Mouse (Mus musculus) thymus, adult 2 months (tissue): ENCODE data around the gene Lpcat3.

Experiments
- CTCF ChIP-seq: fragments of 200-500 bp; IDR thresholded peaks from 2 replicates; pipeline ENCODE4 v1.5.1; 2012; ENCODE audit warnings: mild to moderate bottlenecking, control low read depth, low read length, moderate library complexity, borderline replicate concordance; ENCODE audit not compliant: control insufficient read depth, poor library complexity, insufficient read depth; ENCODE audit errors: extremely low read depth
- POLR2A ChIP-seq: fragments of 200-500 bp; IDR thresholded peaks from 2 replicates; pipeline ENCODE4 v1.6.1; 2012; ENCODE audit warnings: mild to moderate bottlenecking, low read length, control low read depth, moderate library complexity; ENCODE audit not compliant: control insufficient read depth, poor library complexity, insufficient read depth; ENCODE audit errors: extremely low read depth

DNA sequence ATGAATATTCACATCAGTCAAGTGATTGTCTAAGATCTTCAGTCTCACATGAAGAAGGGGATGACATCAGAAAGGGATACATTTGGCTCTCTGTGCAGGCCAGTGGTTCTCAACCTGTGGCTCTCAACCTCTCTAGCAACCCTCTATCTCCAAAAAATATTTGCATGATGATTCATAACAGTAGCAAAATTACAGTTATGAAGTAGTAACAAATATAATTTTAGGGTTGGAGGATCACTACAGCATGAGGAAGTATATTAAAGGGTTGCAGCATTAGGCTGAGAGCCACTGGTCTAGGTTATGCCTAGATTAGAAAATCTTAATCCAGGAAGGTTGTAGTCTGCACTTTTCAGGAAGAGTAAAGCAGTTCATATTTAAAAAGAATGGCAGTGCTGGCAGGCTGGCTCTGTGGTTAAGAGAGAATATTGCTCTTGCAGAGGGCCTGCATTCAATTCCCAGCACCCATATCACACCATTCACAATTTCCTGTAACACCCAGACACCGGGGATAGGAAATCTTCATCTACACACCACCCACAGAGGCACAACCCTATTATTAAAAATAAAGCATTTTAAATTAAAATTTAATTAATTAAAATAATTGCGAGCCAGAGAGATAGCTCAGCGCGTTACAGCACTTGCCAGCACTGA lies 1.5 kb upstream of the Lpcat3 start:
- TF ChIP-seq CTCF: no peak
- TF ChIP-seq POLR2A: no peak
